Mouse (Mus musculus): ENCODE measurements around the gene Ces4a. TPM values are rescaled to one million over a fixed set of nuclear protein-coding genes. Genes with fewer than 3 reads are reported as not detected.

The Ces4a gene
- polyA plus RNA-seq, 1 experiment from 2014 or later, result not detected

DNA sequence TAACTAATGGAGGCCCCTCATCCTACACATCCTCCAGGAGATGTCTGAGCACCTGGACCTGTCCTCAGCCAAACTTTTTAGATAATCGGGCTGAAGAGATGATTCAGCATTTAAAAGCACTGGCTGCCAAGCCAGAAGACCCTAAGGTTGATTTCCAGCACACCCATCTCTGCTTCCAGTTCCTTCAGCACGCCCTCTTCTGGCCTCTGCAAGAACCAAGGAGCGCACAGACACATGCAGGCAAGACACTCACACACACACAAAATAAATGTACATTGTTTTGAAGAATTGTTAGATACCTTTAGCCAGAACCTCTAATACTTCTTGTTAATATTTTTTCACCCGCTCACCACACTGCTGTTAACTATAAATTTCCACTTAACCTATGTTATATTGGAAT lies 20.1 kb downstream of the Ces4a start:
- H3K27me3 ChIP-seq, result peaks cover 15% of the 10 kb centered on the region

GRCm38 (mm10) chr8:105152623-105153398 lies 21.2 kb downstream of the Ces4a start:
- peak overlapping the region; percentile 56 for H3K27ac ChIP-seq

More for the DNA sequence above, 20.1 kb downstream of the Ces4a start:
- H3K4me2 ChIP-seq, result no peak overlapping the region
- peaks cover 15% of the 10 kb centered on the region for H3K4me1 ChIP-seq (replicated peaks)
- no peaks in the 10 kb centered on the region for H3K36me3 ChIP-seq
- no peaks in the 10 kb centered on the region for H3K9me3 ChIP-seq
- no peak for ATAC-seq (ENCODE audit: insufficient number of reproducible peaks, insufficient read depth, low FRiP score, low TSS enrichment, low read depth)
- H3K9ac ChIP-seq (replicated peaks), result no peak overlapping the region
- no peak overlapping the region for H3K4me3 ChIP-seq (replicated peaks)
- WGBS, result 59% methylated on average over 4 of the region's 4 CpGs
- H3K27ac ChIP-seq, result no peak overlapping the region

DNA sequence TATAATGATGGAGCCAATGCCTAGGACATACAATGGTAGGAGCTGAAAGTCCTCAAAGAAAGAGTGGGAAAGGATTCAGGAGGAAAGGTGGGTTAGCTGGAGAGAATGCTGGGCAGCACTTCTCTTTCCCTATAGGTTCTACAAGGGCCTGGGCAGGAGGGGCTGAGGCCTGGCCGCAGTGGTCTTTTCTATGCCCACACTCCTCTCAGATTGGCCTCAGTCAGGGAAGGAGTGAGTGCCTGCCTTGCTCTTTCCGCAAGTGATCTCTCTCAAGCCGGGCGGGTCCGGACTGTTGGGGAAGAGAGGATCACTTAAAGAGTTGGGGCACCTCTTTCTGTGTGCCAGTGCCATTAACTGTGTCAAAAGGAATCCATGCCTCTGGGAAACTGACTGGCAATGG lies 22.7 kb downstream of the Ces4a start:
- peaks cover 15% of the 10 kb centered on the region for H3K4me1 ChIP-seq (replicated peaks)
- H3K9me3 ChIP-seq, result no peaks in the 10 kb centered on the region
- H3K9ac ChIP-seq (replicated peaks), result no peak overlapping the region
- H3K27me3 ChIP-seq, result peaks cover 15% of the 10 kb centered on the region
- no peak for ATAC-seq (ENCODE audit: insufficient number of reproducible peaks, insufficient read depth, low FRiP score, low TSS enrichment, low read depth)
- H3K4me2 ChIP-seq, result no peak overlapping the region
- H3K4me3 ChIP-seq (replicated peaks), result no peak overlapping the region
- no peak overlapping the region for H3K27ac ChIP-seq
- H3K36me3 ChIP-seq, result no peaks in the 10 kb centered on the region
- 89% methylated on average over 5 of the region's 5 CpGs for WGBS

More at GRCm38 (mm10) chr8:105152623-105153398, 21.2 kb downstream of the Ces4a start:
- 1% methylated on average over 27 of the region's 27 CpGs for WGBS
- Histone ChIP-seq H3K4me1 (replicated peaks) (peaks cover 15% of the 10 kb centered on the region), H3K36me3 (no peaks in the 10 kb centered on the region), H3K9me3 (no peaks in the 10 kb centered on the region), H3K4me2 (peak overlapping the region; percentile 67), H3K27me3 (peaks cover 15% of the 10 kb centered on the region), H3K4me3 (replicated peaks) (peak overlapping the region; percentile 34), H3K9ac (replicated peaks) (peak overlapping the region; percentile 50)
- peak; percentile 84; the same call in 1 of the 2 replicates for ATAC-seq (ENCODE audit: insufficient number of reproducible peaks, insufficient read depth, low FRiP score, low TSS enrichment, low read depth)

GRCm38 (mm10) chr8:105155091-105155745 lies 23.6 kb downstream of the Ces4a start:
- H3K9ac ChIP-seq (replicated peaks), result no peak overlapping the region
- H3K27ac ChIP-seq, result no peak overlapping the region
- H3K36me3 ChIP-seq, result no peaks in the 10 kb centered on the region
- 81% methylated on average over 6 of the region's 6 CpGs for WGBS
- H3K4me2 ChIP-seq, result no peak overlapping the region
- peaks cover 15% of the 10 kb centered on the region for H3K27me3 ChIP-seq
- no peak overlapping the region for H3K4me3 ChIP-seq (replicated peaks)
- H3K9me3 ChIP-seq, result no peaks in the 10 kb centered on the region
- peaks cover 15% of the 10 kb centered on the region for H3K4me1 ChIP-seq (replicated peaks)
- ATAC-seq (ENCODE audit: insufficient number of reproducible peaks, insufficient read depth, low FRiP score, low TSS enrichment, low read depth), result no peak

GRCm38 (mm10) chr8:105157555-105157954 lies 26.0 kb downstream of the Ces4a start:
- WGBS, result 56% methylated on average over 10 of the region's 10 CpGs
- peaks cover 10% of the 10 kb centered on the region for H3K4me1 ChIP-seq (replicated peaks)
- H3K36me3 ChIP-seq, result no peaks in the 10 kb centered on the region
- H3K4me3 ChIP-seq (replicated peaks), result no peak overlapping the region
- H3K27me3 ChIP-seq, result peaks cover 7% of the 10 kb centered on the region
- ATAC-seq (ENCODE audit: insufficient number of reproducible peaks, insufficient read depth, low FRiP score, low TSS enrichment, low read depth), result no peak
- H3K4me2 ChIP-seq, result no peak overlapping the region
- H3K27ac ChIP-seq, result no peak overlapping the region
- no peaks in the 10 kb centered on the region for H3K9me3 ChIP-seq
- H3K9ac ChIP-seq (replicated peaks), result no peak overlapping the region

- H3K27me3 ChIP-seq, result peaks cover 1% of the 10 kb centered on the region; the same call in 1 of the 2 replicates
- no peaks in the 10 kb centered on the region for H3K36me3 ChIP-seq
- H3K9ac ChIP-seq (replicated peaks), result no peak overlapping the region
- H3K4me1 ChIP-seq (replicated peaks), result peaks cover 5% of the 10 kb centered on the region
- H3K9me3 ChIP-seq, result no peaks in the 10 kb centered on the region
- no peak overlapping the region for H3K4me3 ChIP-seq (replicated peaks)
- no peak overlapping the region for H3K27ac ChIP-seq
- ATAC-seq (ENCODE audit: insufficient number of reproducible peaks, insufficient read depth, low FRiP score, low TSS enrichment, low read depth), result no peak
- H3K4me2 ChIP-seq, result no peak overlapping the region
- 66% methylated on average over 3 of the region's 3 CpGs for WGBS
These were observed 26.5 kb downstream of the Ces4a start for GRCm38 (mm10) chr8:105158084-105158483.

DNA sequence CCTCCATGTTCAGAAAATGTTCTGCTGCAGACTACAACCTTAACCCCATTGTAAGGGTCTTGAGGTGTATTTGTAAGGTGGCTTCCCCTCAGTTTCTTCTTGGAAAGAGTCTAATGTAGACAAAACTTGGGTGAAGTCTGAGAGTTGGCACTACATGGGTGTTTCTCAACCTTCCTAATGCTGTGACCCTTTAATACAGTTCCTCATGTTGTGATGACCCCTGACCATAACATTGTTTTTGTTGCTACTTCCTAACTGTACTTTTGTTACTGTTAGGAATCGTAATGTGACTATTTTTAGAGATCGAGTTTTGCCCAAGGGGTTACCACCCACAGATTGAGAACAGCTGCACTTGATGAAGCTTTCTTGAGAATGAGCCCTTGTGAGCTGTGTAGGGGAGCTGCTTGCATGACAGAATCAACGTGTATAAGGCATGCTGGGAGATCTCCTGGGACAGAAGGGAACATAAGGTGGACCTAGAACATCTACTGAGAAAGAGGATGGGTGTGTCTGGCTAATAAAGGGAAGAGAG lies 29.6 kb downstream of the Ces4a start:
- H3K4me2 ChIP-seq, result no peak overlapping the region
- H3K27me3 ChIP-seq, result no peaks in the 10 kb centered on the region; the same call in 1 of the 2 replicates
- H3K27ac ChIP-seq, result no peak overlapping the region
- 42% methylated on average over 3 of the region's 3 CpGs for WGBS
- no peak for ATAC-seq (ENCODE audit: insufficient number of reproducible peaks, insufficient read depth, low FRiP score, low TSS enrichment, low read depth)
- H3K9me3 ChIP-seq, result no peaks in the 10 kb centered on the region
- no peaks in the 10 kb centered on the region for H3K36me3 ChIP-seq
- no peak overlapping the region for H3K9ac ChIP-seq (replicated peaks)
- no peak overlapping the region for H3K4me3 ChIP-seq (replicated peaks)
- peaks cover 21% of the 10 kb centered on the region for H3K4me1 ChIP-seq (replicated peaks)

- Histone ChIP-seq H3K27ac (peak overlapping the region; percentile 89), H3K4me1 (replicated peaks) (peaks cover 24% of the 10 kb centered on the region), H3K27me3 (no peaks in the 10 kb centered on the region), H3K9ac (replicated peaks) (no peak overlapping the region), H3K36me3 (no peaks in the 10 kb centered on the region), H3K4me3 (replicated peaks) (no peak overlapping the region), H3K9me3 (no peaks in the 10 kb centered on the region), H3K4me2 (peak overlapping the region; percentile 32)
- ATAC-seq (ENCODE audit: insufficient number of reproducible peaks, insufficient read depth, low FRiP score, low TSS enrichment, low read depth), result peak; percentile 28
- 3% methylated on average over 6 of the region's 6 CpGs for WGBS
These were observed 32.8 kb downstream of the Ces4a start for GRCm38 (mm10) chr8:105164272-105164902.

DNA sequence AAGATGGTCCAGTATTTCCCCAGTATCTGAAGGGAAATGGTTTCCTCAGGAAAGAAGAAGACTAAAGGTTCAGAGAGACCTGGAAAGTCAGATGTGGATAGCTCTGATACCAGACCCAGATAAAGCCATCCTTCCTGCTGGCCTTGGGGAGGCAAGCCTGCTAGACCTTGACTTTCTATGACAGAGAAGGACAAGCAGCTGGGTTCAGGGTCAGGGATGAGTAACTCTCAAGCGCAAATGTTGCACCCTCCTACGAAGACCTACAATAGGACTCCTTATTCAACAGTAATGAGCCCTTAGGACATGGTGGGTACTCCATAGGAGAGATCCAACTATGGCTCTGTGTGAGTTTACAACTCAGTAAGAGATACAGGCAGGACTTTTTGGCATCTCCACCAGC lies 33.6 kb downstream of the Ces4a start:
- WGBS, result 90% methylated on average over 2 of the region's 2 CpGs
- H3K4me1 ChIP-seq (replicated peaks), result peaks cover 27% of the 10 kb centered on the region
- H3K4me3 ChIP-seq (replicated peaks), result no peak overlapping the region
- H3K4me2 ChIP-seq, result no peak overlapping the region
- H3K36me3 ChIP-seq, result no peaks in the 10 kb centered on the region
- H3K27me3 ChIP-seq, result no peaks in the 10 kb centered on the region
- no peak for ATAC-seq (ENCODE audit: insufficient number of reproducible peaks, insufficient read depth, low FRiP score, low TSS enrichment, low read depth)
- peak overlapping the region; percentile 89; the same call in 1 of the 2 replicates for H3K27ac ChIP-seq
- H3K9ac ChIP-seq (replicated peaks), result no peak overlapping the region
- no peaks in the 10 kb centered on the region for H3K9me3 ChIP-seq

DNA sequence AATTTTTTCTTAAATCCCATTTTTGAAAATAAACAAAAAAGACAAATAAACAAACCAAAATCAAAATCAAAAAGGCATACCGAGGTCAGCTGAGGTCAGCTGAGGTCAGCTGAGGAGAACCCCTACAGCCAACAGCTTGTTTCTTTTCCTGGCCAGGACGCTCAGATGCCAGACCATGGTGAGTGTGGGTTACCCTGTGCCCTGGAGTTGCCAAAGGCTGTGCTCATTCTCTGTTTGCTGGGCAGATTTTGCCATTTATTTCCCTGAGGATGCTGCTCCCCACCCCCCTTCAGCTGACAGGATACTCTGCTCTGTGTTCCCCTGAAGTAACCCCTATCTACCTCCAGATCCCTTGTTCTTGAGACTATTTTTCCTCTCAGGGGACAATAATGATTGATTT lies 35.5 kb downstream of the Ces4a start:
- Histone ChIP-seq H3K27ac (no peak overlapping the region), H3K27me3 (no peaks in the 10 kb centered on the region), H3K4me3 (replicated peaks) (no peak overlapping the region), H3K4me1 (replicated peaks) (peaks cover 30% of the 10 kb centered on the region), H3K9me3 (no peaks in the 10 kb centered on the region), H3K36me3 (no peaks in the 10 kb centered on the region), H3K4me2 (no peak overlapping the region), H3K9ac (replicated peaks) (no peak overlapping the region)
- no peak for ATAC-seq (ENCODE audit: insufficient number of reproducible peaks, insufficient read depth, low FRiP score, low TSS enrichment, low read depth)
- WGBS, result 81% methylated on average over 2 of the region's 2 CpGs

- ATAC-seq (ENCODE audit: insufficient number of reproducible peaks, insufficient read depth, low FRiP score, low TSS enrichment, low read depth), result no peak
- Histone ChIP-seq H3K4me3 (replicated peaks) (no peak overlapping the region), H3K36me3 (no peaks in the 10 kb centered on the region; the same call in 1 of the 2 replicates), H3K27ac (peak overlapping the region; percentile 100; the same call in 1 of the 2 replicates), H3K4me1 (replicated peaks) (peaks cover 36% of the 10 kb centered on the region), H3K9ac (replicated peaks) (no peak overlapping the region), H3K4me2 (peak overlapping the region; percentile 71), H3K9me3 (no peaks in the 10 kb centered on the region), H3K27me3 (no peaks in the 10 kb centered on the region)
- WGBS, result 40% methylated on average over 3 of the region's 3 CpGs
These were observed 38.0 kb downstream of the Ces4a start for GRCm38 (mm10) chr8:105169582-105169981.
